Mouse (Mus musculus) forebrain, embryonic 11.5 days (tissue): ENCODE measurements at regions not wholly inside any gene's neighbourhood (a gene's known extent, or its start where the extent isn't known, plus 50 kb on each side); places are given as distances from the start of the nearest gene placed in this dataset.

ENCODE experiments used
- ATAC-seq: fragments of 200-750 bp; cut with Nextera tagmentation; replicated peaks from 2 replicates; pipeline ENCODE4 v1.8.0; 2017; ENCODE audit warnings: moderate TSS enrichment; ENCODE audit not compliant: low FRiP score
- DNase-seq: peaks from one replicate; pipeline ENCODE4 v3.0.0-alpha.2; 2017; ENCODE audit warnings: low spot score
- H3K27ac ChIP-seq: fragments of 300-500 bp; sonication (generic); 2 replicates; pipeline ENCODE4 v1.5.1; 2014; ENCODE audit warnings: low read depth, low read length
- H3K27me3 ChIP-seq: fragments of 300-500 bp; sonication (generic); 2 replicates; pipeline ENCODE4 v1.6.1; 2014; ENCODE audit warnings: mild to moderate bottlenecking, low read length, mixed read lengths; ENCODE audit not compliant: control insufficient read depth, insufficient read depth
- H3K36me3 ChIP-seq: fragments of 300-500 bp; sonication (generic); 2 replicates; pipeline ENCODE4 v1.6.1; 2014; ENCODE audit warnings: mild to moderate bottlenecking, low read length, moderate library complexity, mixed read lengths; ENCODE audit not compliant: control insufficient read depth, insufficient read depth
- H3K4me1 ChIP-seq: fragments of 300-500 bp; sonication (generic); replicated peaks from 2 replicates; pipeline ENCODE4 v1.6.1; 2014; ENCODE audit warnings: low read length, mixed read lengths; ENCODE audit not compliant: control insufficient read depth, insufficient read depth
- H3K4me2 ChIP-seq: fragments of 300-500 bp; sonication (generic); 2 replicates; pipeline ENCODE4 v1.6.1; 2014; ENCODE audit warnings: low read depth, mild to moderate bottlenecking, low read length, moderate library complexity, mixed read lengths; ENCODE audit not compliant: severe bottlenecking
- H3K4me3 ChIP-seq: fragments of 300-500 bp; sonication (generic); 2 replicates; pipeline ENCODE4 v1.5.1; 2014; ENCODE audit warnings: low read depth, low read length
- H3K9ac ChIP-seq: fragments of 300-500 bp; sonication (generic); 2 replicates; pipeline ENCODE4 v1.6.1; 2014; ENCODE audit warnings: low read length
- H3K9me3 ChIP-seq: fragments of 300-500 bp; sonication (generic); 2 replicates; pipeline ENCODE4 v1.6.1; 2016; ENCODE audit warnings: low read length, mixed read lengths; ENCODE audit not compliant: control insufficient read depth
- WGBS: fragments of 180-500 bp; shearing (Covaris S2); extraction: QIAGEN DNeasy Blood & Tissue Kit; methylation state at CpG from one replicate; pipeline ENCODE4 v1.1.7; 2014; 5-methylcytosine and 5-hydroxymethylcytosine counted together

DNA sequence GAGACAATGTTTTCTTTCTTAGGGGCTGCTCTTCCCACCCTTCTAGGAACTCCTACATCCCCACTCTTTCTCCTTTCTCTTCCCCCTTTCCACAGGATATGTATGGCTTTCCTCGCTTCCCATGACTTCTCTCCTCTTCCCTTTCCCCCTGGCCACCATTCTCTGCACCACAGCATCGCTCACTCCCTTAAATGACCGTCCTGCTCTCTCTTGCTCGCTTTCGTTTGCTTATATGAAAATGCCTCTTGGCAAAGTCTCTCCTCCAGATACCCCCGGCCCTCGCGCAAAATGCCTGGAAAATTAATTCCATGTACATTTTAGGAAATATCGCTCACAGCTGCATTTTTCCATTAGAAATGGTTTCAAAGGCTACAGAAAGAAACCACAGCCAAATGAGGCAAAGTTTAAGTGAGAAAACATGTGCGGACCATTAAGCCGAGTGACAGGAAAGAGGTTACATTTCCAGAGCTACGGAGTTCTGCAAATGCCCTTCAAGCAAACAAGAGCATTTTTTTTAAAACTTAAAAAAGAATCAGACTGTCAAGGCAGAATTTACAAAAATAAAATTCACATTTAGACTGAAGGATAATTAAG lies 178.7 kb downstream of the Lrig3 start:
- Histone ChIP-seq H3K4me1 (no peaks in the 10 kb centered on the region), H3K4me3 (no peak overlapping the region), H3K36me3 (no peaks in the 10 kb centered on the region), H3K4me2 (no peak overlapping the region), H3K9me3 (no peaks in the 10 kb centered on the region), H3K27ac (no peak overlapping the region), H3K9ac (no peak overlapping the region), H3K27me3 (no peaks in the 10 kb centered on the region)
- ATAC-seq, result no peak
- no peak for DNase-seq
- 80% methylated on average over 12 of the region's 12 CpGs for WGBS

GRCm38 (mm10) chr10:126157300-126157699 lies 191.3 kb downstream of the Lrig3 start:
- Histone ChIP-seq H3K36me3 (no peaks in the 10 kb centered on the region), H3K27me3 (no peaks in the 10 kb centered on the region), H3K9ac (no peak overlapping the region), H3K4me1 (no peaks in the 10 kb centered on the region), H3K4me3 (no peak overlapping the region), H3K9me3 (no peaks in the 10 kb centered on the region), H3K4me2 (no peak overlapping the region), H3K27ac (no peak overlapping the region)
- 84% methylated on average over 4 of the region's 4 CpGs for WGBS
- no peak for ATAC-seq
- DNase-seq, result no peak

DNA sequence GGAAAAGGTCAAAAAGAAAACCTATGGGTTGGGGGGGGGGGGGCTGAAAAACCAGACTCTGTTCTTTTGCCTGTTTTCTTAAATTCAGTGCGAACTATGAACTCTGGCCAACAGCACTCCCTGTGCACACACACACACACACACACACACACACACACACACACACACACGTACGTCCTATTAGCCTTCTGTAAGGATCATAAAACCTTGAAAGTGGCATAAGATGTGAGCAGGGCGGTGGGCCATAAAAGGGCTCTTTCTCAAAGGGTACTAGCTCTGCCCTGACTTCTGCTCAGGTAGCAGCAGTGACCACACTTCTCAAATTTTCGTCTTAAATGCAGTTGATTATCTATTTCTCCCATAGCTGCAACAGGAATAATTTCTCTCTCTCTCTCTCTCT lies 199.2 kb downstream of the Lrig3 start:
- Histone ChIP-seq H3K27me3 (no peaks in the 10 kb centered on the region), H3K4me2 (no peak overlapping the region), H3K36me3 (no peaks in the 10 kb centered on the region), H3K27ac (no peak overlapping the region), H3K4me1 (no peaks in the 10 kb centered on the region), H3K4me3 (no peak overlapping the region), H3K9me3 (no peaks in the 10 kb centered on the region), H3K9ac (no peak overlapping the region)
- DNase-seq, result no peak
- ATAC-seq, result no peak
- WGBS, result 89% methylated on average over 5 of the region's 5 CpGs

DNA sequence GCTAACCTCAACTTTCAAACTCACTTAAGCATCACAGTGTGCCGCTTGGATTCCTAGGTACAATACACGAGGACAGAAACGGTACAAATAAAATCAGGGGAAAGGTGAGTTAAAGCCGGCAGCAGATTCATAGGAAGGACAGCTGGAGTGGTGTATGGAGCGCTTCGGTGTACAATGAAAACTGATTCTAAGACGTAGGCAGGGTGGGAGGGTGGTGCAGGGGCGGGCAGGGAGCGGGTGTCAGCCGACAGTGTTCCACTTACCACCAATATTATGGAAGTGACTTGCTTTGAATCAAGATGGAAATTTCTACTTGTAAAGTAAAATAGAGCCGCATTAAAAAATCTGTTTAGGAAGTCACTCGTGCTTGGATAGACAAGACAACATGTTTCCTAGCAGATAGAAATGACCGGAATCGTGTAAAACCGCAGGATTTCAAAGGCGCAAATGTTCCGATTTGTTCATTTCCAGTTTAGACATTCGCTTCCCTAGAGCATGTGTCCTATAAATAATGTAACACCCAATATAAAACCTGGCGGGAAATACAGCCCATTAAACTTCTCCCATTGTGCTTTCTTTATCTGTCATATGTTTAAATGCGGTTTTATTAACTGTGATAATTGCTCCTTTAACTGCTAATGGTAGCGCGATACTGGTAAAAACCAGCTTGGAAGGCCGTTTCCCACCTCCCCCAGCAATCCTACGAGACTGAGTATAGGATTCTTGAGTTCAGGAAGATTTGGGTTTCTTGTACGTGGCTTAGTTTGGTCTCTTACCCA lies 203.3 kb downstream of the Lrig3 start:
- no peak overlapping the region for H3K4me2 ChIP-seq
- no peak for ATAC-seq
- H3K27me3 ChIP-seq, result no peaks in the 10 kb centered on the region
- H3K9ac ChIP-seq, result no peak overlapping the region
- DNase-seq, result no peak
- H3K36me3 ChIP-seq, result no peaks in the 10 kb centered on the region
- no peaks in the 10 kb centered on the region for H3K9me3 ChIP-seq
- WGBS, result 91% methylated on average over 25 of the region's 25 CpGs
- no peak overlapping the region for H3K4me3 ChIP-seq
- no peaks in the 10 kb centered on the region for H3K4me1 ChIP-seq
- H3K27ac ChIP-seq, result no peak overlapping the region

DNA sequence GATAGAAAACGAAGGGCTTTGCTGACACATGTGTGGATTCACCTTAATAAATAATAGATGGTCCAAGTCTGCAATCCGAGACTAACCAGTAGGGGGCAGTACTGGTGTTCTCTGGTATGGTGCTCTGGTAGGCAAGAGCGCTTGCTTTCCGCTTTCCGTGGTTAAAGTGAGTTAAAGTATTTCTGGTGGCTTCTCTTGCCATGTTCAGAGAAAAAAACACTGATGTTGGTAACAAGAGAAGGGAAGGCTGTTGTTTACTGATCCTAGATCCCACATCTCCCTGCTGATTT lies 203.9 kb downstream of the Lrig3 start:
- no peaks in the 10 kb centered on the region for H3K27me3 ChIP-seq
- WGBS, result 69% methylated on average over 5 of the region's 5 CpGs
- no peaks in the 10 kb centered on the region for H3K36me3 ChIP-seq
- H3K9me3 ChIP-seq, result no peaks in the 10 kb centered on the region
- ATAC-seq, result no peak
- H3K4me3 ChIP-seq, result no peak overlapping the region
- H3K9ac ChIP-seq, result no peak overlapping the region
- no peak for DNase-seq
- no peak overlapping the region for H3K4me2 ChIP-seq
- no peaks in the 10 kb centered on the region for H3K4me1 ChIP-seq
- no peak overlapping the region for H3K27ac ChIP-seq

DNA sequence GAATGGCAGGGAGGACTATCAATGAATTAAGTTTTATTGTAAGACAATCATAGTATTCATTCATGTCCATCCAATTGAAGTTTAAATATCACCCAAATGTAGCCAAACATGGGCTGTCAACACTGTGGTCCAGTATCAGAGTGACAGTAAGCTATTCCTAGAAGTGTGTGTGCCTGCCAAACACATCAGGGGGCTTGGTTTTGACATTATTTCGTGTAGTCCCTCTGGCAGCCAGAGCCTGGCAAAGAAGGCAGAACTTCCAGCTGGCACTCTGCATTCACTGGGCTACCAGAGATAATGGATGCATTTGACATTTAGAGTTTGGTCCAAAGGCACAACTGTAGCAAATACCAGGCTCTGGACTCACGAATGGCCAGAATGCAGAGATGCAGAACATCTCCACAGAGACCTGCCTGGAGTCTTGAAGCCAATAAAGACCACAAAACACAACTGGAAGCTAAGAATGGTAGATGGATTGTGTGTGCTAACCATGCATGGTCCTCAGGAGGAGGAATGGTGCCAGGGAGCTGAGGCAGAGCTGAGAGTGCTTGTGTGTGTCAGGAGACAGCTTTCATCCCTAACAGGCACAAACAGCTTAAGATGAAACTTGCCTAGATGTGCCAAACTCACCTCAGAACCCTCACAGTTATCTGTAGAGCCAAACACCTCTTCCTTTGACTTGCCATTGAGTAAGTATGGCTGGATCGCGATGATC lies 210.9 kb downstream of the Lrig3 start:
- Histone ChIP-seq H3K4me1 (no peaks in the 10 kb centered on the region), H3K27ac (no peak overlapping the region), H3K9ac (no peak overlapping the region), H3K4me3 (no peak overlapping the region), H3K36me3 (no peaks in the 10 kb centered on the region), H3K4me2 (no peak overlapping the region), H3K9me3 (no peaks in the 10 kb centered on the region), H3K27me3 (no peaks in the 10 kb centered on the region)
- no peak for ATAC-seq
- no peak for DNase-seq
- 81% methylated on average over 4 of the region's 4 CpGs for WGBS

- H3K9ac ChIP-seq, result no peak overlapping the region
- H3K4me1 ChIP-seq, result no peaks in the 10 kb centered on the region
- no peak overlapping the region for H3K27ac ChIP-seq
- no peak overlapping the region for H3K4me2 ChIP-seq
- no peaks in the 10 kb centered on the region for H3K36me3 ChIP-seq
- DNase-seq (no peak), ATAC-seq (no peak)
- H3K27me3 ChIP-seq, result no peaks in the 10 kb centered on the region
- WGBS, result 91% methylated on average over 2 of the region's 2 CpGs
- H3K4me3 ChIP-seq, result no peak overlapping the region
- H3K9me3 ChIP-seq, result no peaks in the 10 kb centered on the region
Observed at GRCm38 (mm10) chr10:126182386-126182785, 216.4 kb downstream of the Lrig3 start.

GRCm38 (mm10) chr10:126183961-126184360 lies 218.0 kb downstream of the Lrig3 start:
- H3K36me3 ChIP-seq, result no peaks in the 10 kb centered on the region
- no peaks in the 10 kb centered on the region for H3K4me1 ChIP-seq
- H3K9me3 ChIP-seq, result no peaks in the 10 kb centered on the region
- no peak overlapping the region for H3K4me2 ChIP-seq
- H3K4me3 ChIP-seq, result no peak overlapping the region
- no peak for DNase-seq
- 81% methylated on average over 2 of the region's 2 CpGs for WGBS
- no peak overlapping the region for H3K27ac ChIP-seq
- H3K9ac ChIP-seq, result no peak overlapping the region
- ATAC-seq, result no peak
- H3K27me3 ChIP-seq, result no peaks in the 10 kb centered on the region

- Histone ChIP-seq H3K9me3 (no peaks in the 10 kb centered on the region), H3K4me1 (no peaks in the 10 kb centered on the region), H3K9ac (no peak overlapping the region), H3K36me3 (no peaks in the 10 kb centered on the region), H3K4me2 (no peak overlapping the region), H3K27me3 (no peaks in the 10 kb centered on the region), H3K27ac (no peak overlapping the region), H3K4me3 (no peak overlapping the region)
- DNase-seq (no peak), ATAC-seq (no peak)
- WGBS, result 94% methylated on average over 5 of the region's 5 CpGs
Observed at GRCm38 (mm10) chr10:126185410-126185809, 219.4 kb downstream of the Lrig3 start.
